Mouse (Mus musculus): Measurements from ENCODE around the gene Gm14124. TPM values are rescaled to one million over a fixed set of nuclear protein-coding genes. Genes with fewer than 3 reads are reported as not detected.
"Not testable (repeated sequence)": the region's sequence is repeated elsewhere in the genome, so short reads cannot be mapped to it uniquely, and the experiment has no call there.

Gene Gm14124
- not detected in 2 replicates for polyA plus RNA-seq (2014; fragmentation: Nextera tagmentation; extraction: Ambion mirVana)

GRCm38 (mm10) chr2:150257291-150257690, at the start of gene Gm14124:
TSS of gene Gm14124 (plus strand) at chr2:150257517.
- H3K9me3 ChIP-seq (ENCODE audit: control insufficient read depth, low read length); H3K27ac ChIP-seq (ENCODE audit: low read depth, low read length); H3K4me2 ChIP-seq (ENCODE audit: low read depth, low read length, severe bottlenecking); ATAC-seq (replicated peaks; ENCODE audit: low FRiP score); H3K36me3 ChIP-seq (ENCODE audit: control insufficient read depth, insufficient read depth, low read length); H3K4me3 ChIP-seq (ENCODE audit: low read depth, low read length); H3K9ac ChIP-seq (ENCODE audit: low read length); H3K4me1 ChIP-seq (replicated peaks; ENCODE audit: control insufficient read depth, insufficient read depth, low read length); H3K27me3 ChIP-seq (ENCODE audit: control insufficient read depth, insufficient read depth, low read length); DNase-seq (ENCODE audit: low spot score): not testable (repeated sequence)
- WGBS, result 94% methylated on average over 4 of the region's 4 CpGs

- Histone ChIP-seq H3K4me2 (ENCODE audit: low read depth, low read length, severe bottlenecking) (peak within 1 kb of the TSS; percentile 40; the same call in 1 of the 2 replicates), H3K9ac (ENCODE audit: low read length) (peak within 1 kb of the TSS; percentile 53), H3K4me3 (ENCODE audit: low read depth, low read length) (peak within 1 kb of the TSS; percentile 32)
- not testable (repeated sequence) for H3K9me3 ChIP-seq (ENCODE audit: control insufficient read depth, low read length); H3K4me1 ChIP-seq (replicated peaks; ENCODE audit: control insufficient read depth, insufficient read depth, low read length); H3K27ac ChIP-seq (ENCODE audit: low read depth, low read length); H3K27me3 ChIP-seq (ENCODE audit: control insufficient read depth, insufficient read depth, low read length); H3K36me3 ChIP-seq (ENCODE audit: control insufficient read depth, insufficient read depth, low read length)
- DNase-seq (ENCODE audit: low spot score) (peak; percentile 55), ATAC-seq (replicated peaks; ENCODE audit: low FRiP score) (peak; percentile 100)
- WGBS, result 3% methylated on average over 14 of the region's 15 CpGs
These were observed 39.5 kb upstream of the Gm14124 start, which contains the start of gene Zfp937 for GRCm38 (mm10) chr2:150217600-150218362. TSS of gene Zfp937 (plus strand) at chr2:150218073.

GRCm38 (mm10) chr2:150218363-150218725, 39.0 kb upstream of the Gm14124 start:
- H3K4me1 ChIP-seq (replicated peaks; ENCODE audit: control insufficient read depth, insufficient read depth, low read length); H3K27me3 ChIP-seq (ENCODE audit: control insufficient read depth, insufficient read depth, low read length); DNase-seq (ENCODE audit: low spot score); H3K9me3 ChIP-seq (ENCODE audit: control insufficient read depth, low read length); ATAC-seq (replicated peaks; ENCODE audit: low FRiP score); H3K36me3 ChIP-seq (ENCODE audit: control insufficient read depth, insufficient read depth, low read length); H3K27ac ChIP-seq (ENCODE audit: low read depth, low read length): not testable (repeated sequence)
- H3K9ac ChIP-seq (ENCODE audit: low read length), result peak overlapping the region; percentile 53
- 3% methylated on average over 3 of the region's 4 CpGs for WGBS
- H3K4me3 ChIP-seq (ENCODE audit: low read depth, low read length), result peak overlapping the region; percentile 32
- peak overlapping the region; percentile 40; the same call in 1 of the 2 replicates for H3K4me2 ChIP-seq (ENCODE audit: low read depth, low read length, severe bottlenecking)

- not testable (repeated sequence) for H3K4me3 ChIP-seq (ENCODE audit: low read depth, low read length); DNase-seq (ENCODE audit: low spot score); H3K4me1 ChIP-seq (replicated peaks; ENCODE audit: control insufficient read depth, insufficient read depth, low read length); H3K9ac ChIP-seq (ENCODE audit: low read length); H3K4me2 ChIP-seq (ENCODE audit: low read depth, low read length, severe bottlenecking); H3K36me3 ChIP-seq (ENCODE audit: control insufficient read depth, insufficient read depth, low read length); H3K9me3 ChIP-seq (ENCODE audit: control insufficient read depth, low read length); ATAC-seq (replicated peaks; ENCODE audit: low FRiP score); H3K27me3 ChIP-seq (ENCODE audit: control insufficient read depth, insufficient read depth, low read length); H3K27ac ChIP-seq (ENCODE audit: low read depth, low read length)
These were observed 34.1 kb upstream of the Gm14124 start for GRCm38 (mm10) chr2:150223263-150223662.

- Histone ChIP-seq H3K36me3 (ENCODE audit: control insufficient read depth, insufficient read depth, low read length) (no peaks in the 10 kb centered on the region; the same call in 1 of the 2 replicates), H3K4me2 (ENCODE audit: low read depth, low read length, severe bottlenecking) (no peak overlapping the region), H3K27ac (ENCODE audit: low read depth, low read length) (no peak overlapping the region), H3K9me3 (ENCODE audit: control insufficient read depth, low read length) (peaks cover 4% of the 10 kb centered on the region; the same call in 1 of the 2 replicates), H3K9ac (ENCODE audit: low read length) (no peak overlapping the region), H3K4me3 (ENCODE audit: low read depth, low read length) (no peak overlapping the region), H3K4me1 (replicated peaks; ENCODE audit: control insufficient read depth, insufficient read depth, low read length) (no peaks in the 10 kb centered on the region), H3K27me3 (ENCODE audit: control insufficient read depth, insufficient read depth, low read length) (no peaks in the 10 kb centered on the region)
- ATAC-seq (replicated peaks; ENCODE audit: low FRiP score) (no peak), DNase-seq (ENCODE audit: low spot score) (no peak)
- WGBS, result 93% methylated on average over 2 of the region's 2 CpGs
These were observed 14.1 kb upstream of the Gm14124 start for GRCm38 (mm10) chr2:150243211-150243610.

GRCm38 (mm10) chr2:150255491-150255890, 1.8 kb upstream of the Gm14124 start, which contains the start of gene Gm21994:
TSS of gene Gm21994 (minus strand) at chr2:150255591.
- not testable (repeated sequence) for H3K4me2 ChIP-seq (ENCODE audit: low read depth, low read length, severe bottlenecking); H3K27ac ChIP-seq (ENCODE audit: low read depth, low read length); DNase-seq (ENCODE audit: low spot score); ATAC-seq (replicated peaks; ENCODE audit: low FRiP score); H3K9ac ChIP-seq (ENCODE audit: low read length); H3K4me3 ChIP-seq (ENCODE audit: low read depth, low read length); H3K27me3 ChIP-seq (ENCODE audit: control insufficient read depth, insufficient read depth, low read length); H3K9me3 ChIP-seq (ENCODE audit: control insufficient read depth, low read length); H3K36me3 ChIP-seq (ENCODE audit: control insufficient read depth, insufficient read depth, low read length); H3K4me1 ChIP-seq (replicated peaks; ENCODE audit: control insufficient read depth, insufficient read depth, low read length)
- WGBS, result 69% methylated on average over 2 of the region's 2 CpGs

GRCm38 (mm10) chr2:150256861-150257260, 456 bp upstream of the Gm14124 start:
- DNase-seq (ENCODE audit: low spot score); H3K4me2 ChIP-seq (ENCODE audit: low read depth, low read length, severe bottlenecking); H3K9me3 ChIP-seq (ENCODE audit: control insufficient read depth, low read length); H3K9ac ChIP-seq (ENCODE audit: low read length); H3K27ac ChIP-seq (ENCODE audit: low read depth, low read length); ATAC-seq (replicated peaks; ENCODE audit: low FRiP score); H3K36me3 ChIP-seq (ENCODE audit: control insufficient read depth, insufficient read depth, low read length); H3K27me3 ChIP-seq (ENCODE audit: control insufficient read depth, insufficient read depth, low read length); H3K4me3 ChIP-seq (ENCODE audit: low read depth, low read length); H3K4me1 ChIP-seq (replicated peaks; ENCODE audit: control insufficient read depth, insufficient read depth, low read length): not testable (repeated sequence)
- WGBS, result 76% methylated on average over 2 of the region's 2 CpGs

GRCm38 (mm10) chr2:150293669-150294068, 36.4 kb downstream of the Gm14124 start:
- no peak overlapping the region for H3K4me3 ChIP-seq (ENCODE audit: low read depth, low read length)
- no peaks in the 10 kb centered on the region for H3K27me3 ChIP-seq (ENCODE audit: control insufficient read depth, insufficient read depth, low read length)
- no peak for DNase-seq (ENCODE audit: low spot score)
- H3K9me3 ChIP-seq (ENCODE audit: control insufficient read depth, low read length), result no peaks in the 10 kb centered on the region
- H3K27ac ChIP-seq (ENCODE audit: low read depth, low read length), result no peak overlapping the region
- no peaks in the 10 kb centered on the region for H3K4me1 ChIP-seq (replicated peaks; ENCODE audit: control insufficient read depth, insufficient read depth, low read length)
- no peak for ATAC-seq (replicated peaks; ENCODE audit: low FRiP score)
- H3K4me2 ChIP-seq (ENCODE audit: low read depth, low read length, severe bottlenecking), result no peak overlapping the region
- no peaks in the 10 kb centered on the region for H3K36me3 ChIP-seq (ENCODE audit: control insufficient read depth, insufficient read depth, low read length)
- WGBS, result 92% methylated on average over 6 of the region's 6 CpGs
- no peak overlapping the region for H3K9ac ChIP-seq (ENCODE audit: low read length)

- Histone ChIP-seq H3K27ac (ENCODE audit: low read depth, low read length) (no peak overlapping the region), H3K27me3 (ENCODE audit: control insufficient read depth, insufficient read depth, low read length) (no peaks in the 10 kb centered on the region), H3K4me2 (ENCODE audit: low read depth, low read length, severe bottlenecking) (no peak overlapping the region), H3K36me3 (ENCODE audit: control insufficient read depth, insufficient read depth, low read length) (no peaks in the 10 kb centered on the region), H3K4me3 (ENCODE audit: low read depth, low read length) (no peak overlapping the region), H3K4me1 (replicated peaks; ENCODE audit: control insufficient read depth, insufficient read depth, low read length) (no peaks in the 10 kb centered on the region), H3K9me3 (ENCODE audit: control insufficient read depth, low read length) (no peaks in the 10 kb centered on the region), H3K9ac (ENCODE audit: low read length) (no peak overlapping the region)
- DNase-seq (ENCODE audit: low spot score), result no peak
- WGBS, result 69% methylated on average over 1 of the region's 1 CpGs
- no peak for ATAC-seq (replicated peaks; ENCODE audit: low FRiP score)
These were observed 41.8 kb downstream of the Gm14124 start for GRCm38 (mm10) chr2:150299096-150299495.

Data from forebrain, embryonic 11.5 days (tissue).